Mouse (Mus musculus): ENCODE measurements around the gene Ntf5. TPM values are rescaled to one million over a fixed set of nuclear protein-coding genes. Genes with fewer than 3 reads are reported as not detected.

Gene Ntf5
- 5.2 and 5.6 TPM in 2 replicates for polyA plus RNA-seq (2016; fragmentation: Nextera tagmentation; extraction: Ambion mirVana)

DNA sequence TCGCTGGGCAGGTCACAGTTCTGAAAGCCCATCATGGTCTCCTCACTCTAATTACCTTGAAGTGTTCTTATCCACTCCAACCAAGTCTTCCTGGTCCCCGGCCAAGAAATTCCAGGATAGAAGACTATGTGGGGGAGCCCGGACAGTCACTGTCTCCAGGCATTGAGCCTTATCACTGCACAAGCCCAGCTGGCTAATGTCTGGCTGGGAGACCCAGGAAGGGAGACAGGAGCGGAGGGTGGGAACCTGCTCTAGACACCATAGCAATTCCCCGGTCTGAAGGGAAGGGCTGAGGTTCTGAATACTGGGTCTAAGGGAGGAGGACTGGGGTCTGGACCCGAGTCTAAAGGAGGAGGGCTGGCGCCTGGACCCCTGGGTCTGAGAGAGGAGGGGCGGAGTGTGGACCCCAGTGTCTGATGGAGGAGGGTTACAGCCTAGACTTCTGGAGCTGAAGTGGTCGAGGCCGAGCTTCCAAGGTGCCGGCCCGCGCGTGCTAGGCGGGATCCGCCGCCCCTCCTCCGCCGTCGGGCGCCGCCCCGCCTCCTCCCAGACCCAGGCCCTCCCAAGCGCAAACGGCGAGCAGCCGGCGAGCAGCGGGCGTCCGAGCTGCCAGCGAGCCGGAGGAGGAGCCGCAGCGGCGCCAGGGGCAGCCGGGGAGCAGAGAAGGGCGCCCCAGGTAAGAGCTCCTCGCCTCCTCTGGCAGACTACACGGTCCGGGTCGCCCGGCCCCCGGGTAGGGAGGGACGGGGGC is at the start of gene Ntf5:
Ntf5 (plus strand) TSS at position 583 of the 751 bp plus-strand sequence.
- Histone ChIP-seq H3K27me3 (peaks cover 97% of the 10 kb centered on the region), H3K4me3 (peak within 1 kb of the TSS; percentile 57), H3K36me3 (no peaks in the 10 kb centered on the region), H3K4me2 (replicated peaks) (peak within 1 kb of the TSS; percentile 91), H3K27ac (peak within 1 kb of the TSS; percentile 77), H3K9me3 (no peaks in the 10 kb centered on the region), H3K9ac (peak within 1 kb of the TSS; percentile 72), H3K4me1 (peaks cover 32% of the 10 kb centered on the region)
- WGBS, result 4% methylated on average over 32 of the region's 45 CpGs
- peak; percentile 23; the same call in 1 of the 2 replicates for ATAC-seq (ENCODE audit: insufficient number of reproducible peaks, insufficient read depth, low FRiP score, low TSS enrichment)

GRCm38 (mm10) chr7:45363983-45364382 is 49.5 kb upstream of the Ntf5 start:
- Histone ChIP-seq H3K27ac (no peak overlapping the region), H3K9me3 (no peaks in the 10 kb centered on the region), H3K4me3 (no peak overlapping the region), H3K4me1 (peaks cover 14% of the 10 kb centered on the region; the same call in 1 of the 2 replicates), H3K36me3 (no peaks in the 10 kb centered on the region), H3K9ac (no peak overlapping the region), H3K27me3 (peaks cover 76% of the 10 kb centered on the region), H3K4me2 (replicated peaks) (no peak overlapping the region)
- 94% methylated on average over 2 of the region's 2 CpGs for WGBS
- ATAC-seq (ENCODE audit: insufficient number of reproducible peaks, insufficient read depth, low FRiP score, low TSS enrichment), result no peak

GRCm38 (mm10) chr7:45365742-45366651 is 47.5 kb upstream of the Ntf5 start:
- H3K9me3 ChIP-seq, result no peaks in the 10 kb centered on the region
- H3K36me3 ChIP-seq, result no peaks in the 10 kb centered on the region
- H3K4me3 ChIP-seq, result peak overlapping the region; percentile 56
- no peak for ATAC-seq (ENCODE audit: insufficient number of reproducible peaks, insufficient read depth, low FRiP score, low TSS enrichment)
- H3K4me2 ChIP-seq (replicated peaks), result peak overlapping the region; percentile 76
- 5% methylated on average over 32 of the region's 35 CpGs for WGBS
- peaks cover 27% of the 10 kb centered on the region for H3K4me1 ChIP-seq
- H3K9ac ChIP-seq, result peak overlapping the region; percentile 64
- H3K27ac ChIP-seq, result no peak overlapping the region
- peaks cover 78% of the 10 kb centered on the region for H3K27me3 ChIP-seq

GRCm38 (mm10) chr7:45366652-45367019 is 46.9 kb upstream of the Ntf5 start, which contains the start of gene Ppfia3:
Ppfia3 (minus strand) TSS chr7:45367019.
- H3K27ac ChIP-seq, result no peak within 1 kb of the TSS
- no peaks in the 10 kb centered on the region for H3K9me3 ChIP-seq
- peak within 1 kb of the TSS; percentile 76 for H3K4me2 ChIP-seq (replicated peaks)
- peak within 1 kb of the TSS; percentile 64 for H3K9ac ChIP-seq
- H3K36me3 ChIP-seq, result no peaks in the 10 kb centered on the region
- 2% methylated on average over 23 of the region's 26 CpGs for WGBS
- H3K4me1 ChIP-seq, result peaks cover 30% of the 10 kb centered on the region
- peaks cover 72% of the 10 kb centered on the region for H3K27me3 ChIP-seq
- H3K4me3 ChIP-seq, result peak within 1 kb of the TSS; percentile 56
- ATAC-seq (ENCODE audit: insufficient number of reproducible peaks, insufficient read depth, low FRiP score, low TSS enrichment), result no peak

- Histone ChIP-seq H3K27me3 (peaks cover 66% of the 10 kb centered on the region), H3K4me3 (peak overlapping the region; percentile 56), H3K36me3 (no peaks in the 10 kb centered on the region), H3K9me3 (no peaks in the 10 kb centered on the region), H3K4me1 (peaks cover 27% of the 10 kb centered on the region), H3K9ac (peak overlapping the region; percentile 64), H3K4me2 (replicated peaks) (peak overlapping the region; percentile 76), H3K27ac (no peak overlapping the region)
- ATAC-seq (ENCODE audit: insufficient number of reproducible peaks, insufficient read depth, low FRiP score, low TSS enrichment), result peak; percentile 76
- WGBS, result 2% methylated on average over 69 of the region's 70 CpGs
Observed at GRCm38 (mm10) chr7:45367020-45367880, 46.2 kb upstream of the Ntf5 start.

- no peaks in the 10 kb centered on the region for H3K9me3 ChIP-seq
- 78% methylated on average over 15 of the region's 15 CpGs for WGBS
- no peak for ATAC-seq (ENCODE audit: insufficient number of reproducible peaks, insufficient read depth, low FRiP score, low TSS enrichment)
- H3K27me3 ChIP-seq, result peaks cover 57% of the 10 kb centered on the region
- peak overlapping the region; percentile 76 for H3K4me2 ChIP-seq (replicated peaks)
- H3K4me1 ChIP-seq, result peaks cover 27% of the 10 kb centered on the region
- H3K36me3 ChIP-seq, result peaks cover 7% of the 10 kb centered on the region; the same call in 1 of the 2 replicates
- H3K4me3 ChIP-seq, result peak overlapping the region; percentile 56
- H3K9ac ChIP-seq, result no peak overlapping the region
- no peak overlapping the region for H3K27ac ChIP-seq
Observed at GRCm38 (mm10) chr7:45368178-45368577, 45.3 kb upstream of the Ntf5 start.

DNA sequence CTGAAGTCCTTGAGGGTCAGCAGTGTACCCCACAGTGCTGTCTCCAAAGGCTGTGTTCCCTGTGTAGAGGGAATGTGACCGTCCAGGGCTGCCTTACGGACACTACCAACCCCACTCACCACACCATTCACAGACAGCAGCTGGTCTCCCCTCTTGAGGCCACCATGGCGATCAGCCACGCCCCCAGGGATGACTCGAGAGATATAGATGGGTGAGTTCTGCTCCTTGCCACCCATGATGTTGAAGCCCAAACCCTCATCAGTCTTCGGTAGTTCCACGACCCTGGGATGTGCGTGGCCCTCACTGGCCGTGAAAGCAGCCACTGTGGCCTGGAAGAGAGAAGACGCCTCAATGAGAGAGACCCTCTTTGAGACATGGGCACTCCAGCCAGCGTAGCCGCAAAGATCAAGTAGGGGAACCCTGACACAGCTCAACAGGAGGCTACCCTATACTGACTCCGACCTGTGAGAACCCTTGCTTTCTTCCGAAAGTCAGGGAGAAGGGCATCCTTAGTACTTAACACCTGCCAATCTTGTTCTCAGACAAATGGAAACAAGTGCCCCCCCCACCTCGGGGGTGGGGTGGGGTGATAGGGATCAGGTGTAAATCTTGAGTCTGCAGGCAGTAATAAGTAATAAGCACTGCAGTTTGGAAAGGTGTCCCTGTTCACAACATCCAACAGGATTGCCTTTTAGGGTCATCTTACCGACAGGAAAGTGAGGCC is 44.3 kb upstream of the Ntf5 start:
- peaks cover 27% of the 10 kb centered on the region for H3K4me1 ChIP-seq
- H3K9ac ChIP-seq, result no peak overlapping the region
- no peak for ATAC-seq (ENCODE audit: insufficient number of reproducible peaks, insufficient read depth, low FRiP score, low TSS enrichment)
- no peak overlapping the region for H3K4me2 ChIP-seq (replicated peaks)
- no peak overlapping the region for H3K27ac ChIP-seq
- peak overlapping the region; percentile 43; the same call in 1 of the 2 replicates for H3K4me3 ChIP-seq
- H3K9me3 ChIP-seq, result no peaks in the 10 kb centered on the region
- peaks cover 47% of the 10 kb centered on the region for H3K27me3 ChIP-seq
- 74% methylated on average over 16 of the region's 16 CpGs for WGBS
- H3K36me3 ChIP-seq, result peaks cover 16% of the 10 kb centered on the region

DNA sequence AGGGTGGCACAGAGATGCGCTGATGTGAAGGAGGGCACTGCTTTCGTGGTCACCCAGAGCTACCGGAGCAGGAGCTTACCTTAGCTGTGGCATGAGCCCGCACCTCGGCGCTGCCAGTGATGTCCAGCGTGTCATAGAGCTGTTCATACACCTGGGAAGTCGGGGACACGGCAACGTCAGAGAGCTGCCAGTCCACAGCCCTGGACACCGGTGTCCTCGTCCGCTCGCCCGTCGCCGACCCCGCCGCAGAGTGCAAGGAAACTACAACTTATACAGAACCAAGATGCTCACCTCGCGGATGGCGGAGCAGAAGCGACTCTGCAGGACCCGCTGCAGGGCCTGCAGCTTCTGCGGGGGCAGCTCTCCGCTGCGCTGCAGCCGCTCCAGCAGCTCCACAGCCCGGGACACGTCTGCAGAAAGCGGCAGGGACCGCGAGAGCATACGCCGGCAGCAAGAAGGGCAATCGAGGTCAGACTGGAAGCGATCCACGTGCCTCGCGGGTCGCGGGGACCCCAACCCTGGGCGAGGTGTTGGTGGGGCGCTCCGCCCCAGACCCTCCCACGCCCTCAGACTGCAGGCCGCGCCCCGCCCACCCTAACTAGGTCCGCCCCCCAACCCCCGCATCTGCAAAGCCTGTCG is 43.5 kb upstream of the Ntf5 start:
- no peak; the same call in 1 of the 2 replicates for ATAC-seq (ENCODE audit: insufficient number of reproducible peaks, insufficient read depth, low FRiP score, low TSS enrichment)
- peak overlapping the region; percentile 54 for H3K9ac ChIP-seq
- H3K36me3 ChIP-seq, result peaks cover 20% of the 10 kb centered on the region
- H3K27ac ChIP-seq, result no peak overlapping the region
- WGBS, result 11% methylated on average over 40 of the region's 52 CpGs
- H3K4me1 ChIP-seq, result peaks cover 27% of the 10 kb centered on the region
- no peaks in the 10 kb centered on the region for H3K9me3 ChIP-seq
- H3K4me3 ChIP-seq, result peak overlapping the region; percentile 43
- H3K4me2 ChIP-seq (replicated peaks), result peak overlapping the region; percentile 96
- peaks cover 40% of the 10 kb centered on the region for H3K27me3 ChIP-seq

- Histone ChIP-seq H3K36me3 (peaks cover 26% of the 10 kb centered on the region), H3K9me3 (no peaks in the 10 kb centered on the region), H3K4me2 (replicated peaks) (peak within 1 kb of the TSS; percentile 96), H3K27me3 (peaks cover 32% of the 10 kb centered on the region), H3K27ac (no peak within 1 kb of the TSS), H3K4me1 (peaks cover 24% of the 10 kb centered on the region), H3K9ac (peak within 1 kb of the TSS; percentile 54), H3K4me3 (peak within 1 kb of the TSS; percentile 43)
- 11% methylated on average over 28 of the region's 28 CpGs for WGBS
- peak; percentile 77 for ATAC-seq (ENCODE audit: insufficient number of reproducible peaks, insufficient read depth, low FRiP score, low TSS enrichment)
Observed at GRCm38 (mm10) chr7:45370475-45371311, 42.8 kb upstream of the Ntf5 start, which contains the start of gene Lin7b. Lin7b (minus strand) TSS chr7:45370583.

All from embryonic facial prominence, embryonic 12.5 days (tissue).